Mouse (Mus musculus) intestine, embryonic 14.5 days (tissue): ENCODE results near the gene Cdh7. TPM values are rescaled to one million over a fixed set of nuclear protein-coding genes. Genes with fewer than 3 reads are reported as not detected.
"Not testable (repeated sequence)": the region's sequence is repeated elsewhere in the genome, so short reads cannot be mapped to it uniquely, and the experiment has no call there.

Source experiments
- ATAC-seq: fragments of 200-750 bp; cut with Nextera tagmentation; replicated peaks from 2 replicates; pipeline ENCODE4 v1.8.0; 2017; ENCODE audit warnings: low read depth, moderate number of reproducible peaks, moderate TSS enrichment, moderate library complexity; ENCODE audit not compliant: low FRiP score, low TSS enrichment
- DNase-seq: peaks from one replicate; pipeline ENCODE4 v3.0.0-alpha.2; 2018; ENCODE audit warnings: low spot score
- H3K27ac ChIP-seq: fragments of 300-500 bp; sonication (generic); 2 replicates; pipeline ENCODE4 v1.5.1; 2014; ENCODE audit warnings: low read depth, mild to moderate bottlenecking, control low read depth
- H3K27me3 ChIP-seq: fragments of 300-500 bp; sonication (generic); replicated peaks from 2 replicates; pipeline ENCODE4 v1.6.1; 2014; ENCODE audit warnings: low read length, control low read depth; ENCODE audit not compliant: control insufficient read depth, insufficient read depth
- H3K36me3 ChIP-seq: fragments of 300-500 bp; sonication (generic); 2 replicates; pipeline ENCODE4 v1.6.1; 2014; ENCODE audit warnings: low read length, control low read depth; ENCODE audit not compliant: control insufficient read depth, insufficient read depth
- H3K4me1 ChIP-seq: fragments of 300-500 bp; sonication (generic); replicated peaks from 2 replicates; pipeline ENCODE4 v1.6.1; 2014; ENCODE audit warnings: low read length, control low read depth, mixed read lengths; ENCODE audit not compliant: control insufficient read depth, insufficient read depth
- H3K4me2 ChIP-seq: fragments of 300-500 bp; sonication (generic); 2 replicates; pipeline ENCODE4 v1.6.1; 2014; ENCODE audit warnings: low read length
- H3K4me3 ChIP-seq: fragments of 300-500 bp; sonication (generic); 2 replicates; pipeline ENCODE4 v1.5.1; 2014; ENCODE audit warnings: low read depth, low read length, control low read depth, mixed read lengths
- H3K9ac ChIP-seq: fragments of 300-500 bp; sonication (generic); 2 replicates; pipeline ENCODE4 v1.6.1; 2014; ENCODE audit warnings: mild to moderate bottlenecking, low read length
- H3K9me3 ChIP-seq: fragments of 300-500 bp; sonication (generic); 2 replicates; pipeline ENCODE4 v1.6.1; 2016; ENCODE audit warnings: low read length, control low read depth; ENCODE audit not compliant: control insufficient read depth
- WGBS: fragments of 180-500 bp; shearing (Covaris S2); extraction: QIAGEN DNeasy Blood & Tissue Kit; methylation state at CpG from one replicate; pipeline ENCODE4 v1.1.7; 2014; 5-methylcytosine and 5-hydroxymethylcytosine counted together
- polyA plus RNA-seq: library from polyadenylated mRNA; unstranded; fragments of >200 nt; fragmentation: Nextera tagmentation; extraction: Ambion mirVana; gene quantifications from 2 replicates; pipeline ENCODE4 v1.2.1, GENCODE M21; 2014

Cdh7 gene
- polyA plus RNA-seq, 1 experiment from 2014 or later: 0.51 TPM

DNA sequence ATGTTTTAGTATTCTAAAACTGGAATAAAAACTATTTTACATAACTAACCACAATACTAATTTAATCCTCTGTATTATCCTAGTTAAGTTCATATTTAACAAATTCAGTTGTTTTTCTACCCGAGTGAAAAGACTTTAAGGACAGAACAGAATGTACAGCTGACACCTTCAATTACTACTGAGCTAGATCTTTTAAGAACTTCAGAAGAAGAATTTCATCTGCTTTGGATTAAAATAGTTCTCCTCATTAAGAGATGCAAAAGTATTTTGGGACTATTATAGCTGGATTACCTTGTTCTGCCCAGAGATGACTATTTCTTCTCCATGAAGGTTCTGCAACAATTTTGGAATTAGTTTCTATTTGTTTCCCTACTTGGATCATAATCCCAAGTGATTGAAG, 135.8 kb downstream of the Cdh7 start:
- H3K4me1 ChIP-seq: no peaks in the 10 kb centered on the region
- WGBS: 79% methylated on average over 1 of the region's 1 CpGs
- H3K9me3 ChIP-seq: no peaks in the 10 kb centered on the region
- H3K9ac ChIP-seq: no peak overlapping the region
- ATAC-seq: no peak
- H3K27ac ChIP-seq: no peak overlapping the region
- no peak overlapping the region for H3K4me3 ChIP-seq
- no peaks in the 10 kb centered on the region for H3K27me3 ChIP-seq
- no peaks in the 10 kb centered on the region for H3K36me3 ChIP-seq
- DNase-seq: no peak
- no peak overlapping the region for H3K4me2 ChIP-seq

DNA sequence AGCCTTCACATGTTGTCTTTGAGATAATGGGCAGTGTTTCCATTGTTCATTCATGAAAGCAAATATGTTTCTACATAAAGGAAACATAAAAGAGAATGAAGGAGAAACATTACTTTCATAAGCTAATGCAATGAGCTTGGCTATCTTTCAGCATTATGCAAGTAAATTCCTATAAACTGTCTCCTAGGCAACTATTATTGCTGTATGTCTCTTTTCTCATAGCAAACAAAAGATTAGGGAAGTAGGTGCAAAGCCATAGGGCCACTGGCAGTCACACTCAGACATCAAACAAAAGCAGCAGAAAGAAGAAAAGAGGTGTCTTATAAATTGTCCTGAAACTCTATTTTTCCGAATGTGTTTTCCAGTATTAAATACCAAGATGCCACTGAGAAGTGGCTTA, 136.6 kb downstream of the Cdh7 start:
- no peaks in the 10 kb centered on the region for H3K4me1 ChIP-seq
- no peak overlapping the region for H3K27ac ChIP-seq
- no peaks in the 10 kb centered on the region for H3K27me3 ChIP-seq
- H3K4me3 ChIP-seq: no peak overlapping the region
- H3K9me3 ChIP-seq: no peaks in the 10 kb centered on the region
- no peak overlapping the region for H3K4me2 ChIP-seq
- no peaks in the 10 kb centered on the region for H3K36me3 ChIP-seq
- WGBS: 69% methylated on average over 1 of the region's 1 CpGs
- ATAC-seq: no peak
- no peak for DNase-seq
- no peak overlapping the region for H3K9ac ChIP-seq

DNA sequence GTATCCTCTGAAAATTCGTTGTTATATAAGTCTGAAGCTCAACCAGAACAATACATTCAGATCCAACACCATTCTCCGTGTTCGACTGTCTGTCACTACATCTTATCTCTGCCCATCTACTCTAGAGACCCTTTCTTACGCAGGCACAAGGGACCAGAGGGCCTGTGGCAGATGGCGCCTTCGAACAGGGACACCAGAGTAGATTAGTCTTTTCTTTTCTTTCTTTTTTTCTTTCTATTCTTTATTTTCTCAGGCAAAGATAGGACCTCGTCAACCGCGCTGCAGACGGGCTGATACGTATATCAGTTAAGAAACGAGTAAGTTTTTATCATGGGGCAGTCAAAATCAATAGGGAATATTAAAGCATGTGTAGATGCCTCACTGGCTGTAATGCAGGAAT, 189.2 kb downstream of the Cdh7 start:
- not testable (repeated sequence) for H3K9ac ChIP-seq, H3K4me1 ChIP-seq, H3K27me3 ChIP-seq, H3K9me3 ChIP-seq, ATAC-seq, H3K36me3 ChIP-seq, H3K27ac ChIP-seq, H3K4me2 ChIP-seq, DNase-seq, H3K4me3 ChIP-seq
- 93% methylated on average over 2 of the region's 12 CpGs for WGBS
